In the genomic region with DNA sequence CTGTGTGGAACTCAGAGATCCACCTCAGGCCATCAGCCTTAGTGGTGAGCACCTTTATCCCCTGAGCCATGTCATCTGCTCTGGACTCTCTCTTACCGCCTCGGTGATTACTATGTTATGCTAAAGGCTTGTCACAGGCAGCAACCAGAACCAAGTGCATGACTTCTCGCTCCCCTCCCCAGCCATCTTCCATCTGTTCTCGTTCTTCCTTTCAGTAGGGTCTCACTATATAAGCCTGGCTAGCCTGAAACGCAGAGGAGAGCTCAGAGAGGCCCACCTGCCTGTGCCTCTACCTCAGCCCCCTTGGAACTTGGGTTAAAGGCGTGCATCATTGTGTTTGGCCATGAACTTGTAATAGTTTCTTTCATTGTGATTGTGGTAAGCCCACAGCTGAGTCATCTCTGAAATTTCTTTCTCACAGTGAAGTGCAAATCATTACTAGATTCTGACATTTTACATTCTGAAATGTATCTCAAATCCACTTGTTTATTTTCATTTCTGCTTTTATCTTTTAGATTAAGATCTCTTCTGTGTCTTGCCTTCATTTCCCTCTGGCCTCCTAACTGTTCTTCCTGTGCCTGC, we compare ENCODE assay signal across 27 mouse cellular contexts. TPM values are rescaled to one million over a fixed set of nuclear protein-coding genes. Genes with fewer than 3 reads are reported as not detected.
DNase-seq lines count a peak whose midpoint lies in the region; ATAC-seq and TF ChIP-seq lines count a peak whose summit lies in the region.
"Had no signal": no experiment of that assay in that cellular context is flagged by ENCODE, and none has a peak within 500 bp of the region (broad histone marks: within the 10 kb centered on the region; RNA-seq: fewer than 3 reads in every experiment).

No protein-coding gene starts in this region.

- no peak overlapping the region for H3K9ac ChIP-seq in CH12.LX (ENCODE audit: insufficient read depth, low read depth)
- H3K9ac ChIP-seq: embryonic facial prominence, embryonic 13.5 days; forebrain, embryonic 12.5 days; forebrain, embryonic 15.5 days; heart, embryonic 12.5 days; heart, embryonic 15.5 days; hindbrain, embryonic 14.5 days; intestine, embryonic 15.5 days had no signal

- in situ Hi-C loops in CH12.LX (cut with MboI; ENCODE audit: low pct_ligation_motif_present, low pct_unique_long_range_greater_than_20kb, low sequenced_read_pairs) = no loop called here

- H3K79me2 ChIP-seq in CH12.LX (replicated peaks; ENCODE audit: control insufficient read depth, extremely low read depth, insufficient read depth, poor library complexity, severe bottlenecking) = no peaks in the 10 kb centered on the region

- TF ChIP-seq EP300 in CH12.LX (IDR thresholded peaks at IDR 0.05; ENCODE audit: low read length) = peak; percentile 62

- H3K27ac ChIP-seq in CH12.LX (ENCODE audit: insufficient read depth, low read depth) = no peak overlapping the region
- H3K27ac ChIP-seq: embryonic facial prominence, embryonic 13.5 days; forebrain, embryonic 12.5 days; forebrain, embryonic 15.5 days; heart, embryonic 15.5 days; hindbrain, embryonic 14.5 days; hindbrain, postnatal 0 days; intestine, embryonic 15.5 days had no signal

- peak; percentile 33; the same call in 1 of the 2 replicates for ATAC-seq in granulocyte monocyte progenitor cell, adult 5-6 weeks (replicated peaks; ENCODE audit: poor library complexity, severe bottlenecking)
- ATAC-seq: forebrain, embryonic 15.5 days; hindbrain, postnatal 0 days; intestine, embryonic 15.5 days had no signal

- peak; percentile 16 for DNase-seq in adrenal gland, adult 2 months
- no peak for DNase-seq in adrenal gland, postnatal 14 days
- DNase-seq in 416B (ENCODE audit: low read depth) (peak; percentile 24), CH12.LX (ENCODE audit: extremely low read depth) (peak; percentile 30)
- no peak for DNase-seq in right cerebral cortex, adult 2 months (ENCODE audit: low spot score in 2 of 2)
- DNase-seq in cerebellum, adult 9-10 months = no peak
- no peak for DNase-seq in retina, postnatal 1 day
- DNase-seq: adrenal gland, postnatal 10 days; cerebellum, adult 11-12 months; cerebellum, adult 9-11 months; cerebellum, postnatal 25 days; gastrocnemius, postnatal 25 days; heart, postnatal 10 days; heart, postnatal 36 days; kidney, adult 11 months; kidney, adult 8-10 months had no signal

- dilution Hi-C loops in CH12.LX (cut with MboI; ENCODE audit: extremely low pct_ligation_motif_present, extremely low pct_unique_long_range_greater_than_20kb, low sequenced_read_pairs) = no loop called here

- H3K27me3 ChIP-seq in CH12.LX (replicated peaks) = no peaks in the 10 kb centered on the region
- H3K27me3 ChIP-seq: embryonic facial prominence, embryonic 13.5 days; forebrain, embryonic 12.5 days; forebrain, embryonic 15.5 days; heart, embryonic 12.5 days; heart, embryonic 15.5 days; intestine, embryonic 15.5 days had no signal

- H3K9me3 ChIP-seq in CH12.LX (replicated peaks; ENCODE audit: low read length) = no peaks in the 10 kb centered on the region
- H3K9me3 ChIP-seq: embryonic facial prominence, embryonic 13.5 days; forebrain, embryonic 12.5 days; forebrain, embryonic 15.5 days; G1E; heart, embryonic 12.5 days; heart, embryonic 15.5 days; intestine, embryonic 15.5 days had no signal

- H3K4me3 ChIP-seq in CH12.LX (replicated peaks in 1 of 3; ENCODE audit: low read depth in 2 of 3, low read length in 2 of 3, poor library complexity in 1 of 3) = no peak overlapping the region
- H3K4me3 ChIP-seq: embryonic facial prominence, embryonic 13.5 days; erythroblast, embryonic 14.5 days; forebrain, embryonic 12.5 days; forebrain, embryonic 15.5 days; heart, embryonic 12.5 days; heart, embryonic 15.5 days; intestine, embryonic 15.5 days had no signal

- H3K36me3 ChIP-seq in CH12.LX (replicated peaks in 1 of 2; ENCODE audit: control insufficient read depth in 1 of 2, insufficient read depth in 1 of 2, low read length in 1 of 2) = peaks cover 9 to 60% of the 10 kb centered on the region in 2 experiments
- H3K36me3 ChIP-seq: forebrain, embryonic 12.5 days; forebrain, embryonic 15.5 days; heart, embryonic 15.5 days; intestine, embryonic 15.5 days had no signal

- H3K4me2 ChIP-seq in CH12.LX (ENCODE audit: insufficient read depth, low read depth, poor library complexity, severe bottlenecking) = no peak overlapping the region
- H3K4me2 ChIP-seq: embryonic facial prominence, embryonic 13.5 days; forebrain, embryonic 12.5 days; forebrain, embryonic 15.5 days; heart, embryonic 12.5 days; heart, embryonic 15.5 days; hindbrain, embryonic 14.5 days; intestine, embryonic 15.5 days had no signal

- no peak for TF ChIP-seq CTCF in CH12.LX (conservative IDR thresholded peaks at IDR 0.05 in 1 of 2, IDR thresholded peaks at IDR 0.05 in 1 of 2; ENCODE audit: low read depth in 2 of 2, low read length in 2 of 2)

- peaks cover 3 to 13% of the 10 kb centered on the region in 2 experiments; a peak in 3 of 4 replicates for H3K4me1 ChIP-seq in CH12.LX (ENCODE audit: control insufficient read depth in 1 of 2, insufficient read depth in 2 of 2)
- H3K4me1 ChIP-seq: embryonic facial prominence, embryonic 13.5 days; forebrain, embryonic 12.5 days; forebrain, embryonic 15.5 days; heart, embryonic 12.5 days; heart, embryonic 15.5 days; intestine, embryonic 15.5 days had no signal

- no peak for TF ChIP-seq RAD21 in CH12.LX (IDR thresholded peaks at IDR 0.05; ENCODE audit: low read depth, low read length)

- no peak for TF ChIP-seq POLR2A in CH12.LX (IDR thresholded peaks at IDR 0.05; ENCODE audit: low read depth, low read length)

TF ChIP-seq in CH12.LX, 34 proteins besides CTCF, POLR2A, EP300 and RAD21:
- no peak for TF ChIP-seq RCOR1 (conservative IDR thresholded peaks at IDR 0.05; ENCODE audit: low read depth, low read length)
- TF ChIP-seq IRF4 (IDR thresholded peaks at IDR 0.05; ENCODE audit: low read depth, low read length) = peak; percentile 26; the same call in 1 of the 2 replicates

RNA-seq across cellular contexts. Expression of a gene that starts 39.4 kb away (rescaled TPM):
- total RNA-seq in adrenal gland, adult 2 months (2021) = 10 to 100 TPM; 18.0 to 21.9 TPM
- 7.6 and 8.2 TPM in 2 replicates for polyA plus RNA-seq in adrenal gland, adult 2 months (2012; rRNA removed)
- 16.1 and 20.7 TPM in 2 replicates for total RNA-seq in adrenal gland, postnatal 14 days (2021)
- total RNA-seq in CH12.LX (2012; rRNA removed) (0.13 and 0.30 TPM in 2 replicates), CH12.LX (2014; rRNA removed) (0.12 TPM in 2 replicates)
- polyA plus RNA-seq in CH12.LX (2012; ENCODE audit: insufficient read length, low read depth) = 0.41 and 0.50 TPM in 2 replicates
- total RNA-seq in granulocyte monocyte progenitor cell, adult 5-6 weeks (2014; fragmentation: Nextera tagmentation) = 14.1 and 18.9 TPM in 2 replicates
- total RNA-seq in granulocyte monocyte progenitor cell, adult 5-6 weeks (2017) = 14.3 and 16.4 TPM in 2 replicates

Comparison
In these comparisons a context has a peak if more than half of its experiments do, and no peak if none do; other contexts are left out.
1. DNase-seq: peak in adrenal gland, adult 2 months (single experiment), 416B (single experiment) and CH12.LX (single experiment); none in adrenal gland, postnatal 14 days (single experiment), right cerebral cortex, adult 2 months (0 of 2), cerebellum, adult 9-10 months (single experiment) and retina, postnatal 1 day (single experiment).
2. RNA of a gene that starts 39.4 kb away (total RNA-seq): 18.0 to 21.9 TPM in adrenal gland, adult 2 months, 14.1 to 18.9 TPM in granulocyte monocyte progenitor cell, adult 5-6 weeks and 16.1 to 20.7 TPM in adrenal gland, postnatal 14 days; 0.12 to 0.30 TPM in CH12.LX; every median in the first group is over 10 times any median in the second.